Comparison of ENCODE assay signal across 26 mouse cellular contexts in the genomic region with DNA sequence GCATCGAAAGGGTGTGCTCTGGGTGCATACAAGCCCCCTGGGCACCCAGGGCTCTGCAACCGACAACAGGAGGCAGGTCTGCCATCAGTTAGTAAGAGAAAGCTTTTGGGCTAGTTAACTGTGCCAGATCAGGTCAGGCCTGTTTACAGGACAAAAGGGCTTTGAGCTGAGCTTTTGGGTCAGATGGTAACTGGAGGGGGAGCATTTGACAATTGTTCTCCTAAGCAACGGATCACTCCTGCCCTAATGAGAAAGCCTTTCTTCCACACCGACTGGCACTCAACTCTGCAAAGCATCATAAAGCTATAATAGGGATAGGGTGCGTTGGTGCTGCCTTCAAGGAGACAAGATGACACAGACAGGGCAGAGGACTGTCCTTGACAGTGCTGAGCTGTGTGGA.
DNase-seq lines count a peak whose midpoint lies in the region; ATAC-seq lines count a peak whose summit lies in the region.
"Had no signal": no experiment of that assay in that cellular context is flagged by ENCODE, and none has a peak within 500 bp of the region (broad histone marks: within the 10 kb centered on the region; RNA-seq: fewer than 3 reads in every experiment).

No protein-coding gene starts in this region.

- H3K9me3 ChIP-seq in embryonic facial prominence, embryonic 14.5 days (ENCODE audit: control insufficient read depth, low read length): no peaks in the 10 kb centered on the region
- no peaks in the 10 kb centered on the region for H3K9me3 ChIP-seq in embryonic facial prominence, embryonic 10.5 days
- H3K9me3 ChIP-seq in midbrain, embryonic 10.5 days (replicated peaks): no peaks in the 10 kb centered on the region
- H3K9me3 ChIP-seq in midbrain, embryonic 11.5 days (ENCODE audit: control insufficient read depth, low read length): no peaks in the 10 kb centered on the region
- H3K9me3 ChIP-seq in intestine, embryonic 15.5 days: no peaks in the 10 kb centered on the region
- H3K9me3 ChIP-seq: embryonic facial prominence, embryonic 12.5 days; heart, embryonic 12.5 days; heart, embryonic 15.5 days had no signal

- peak; percentile 12 for DNase-seq in embryonic facial prominence, embryonic 14.5 days (ENCODE audit: low spot score)
- DNase-seq in embryonic facial prominence, embryonic 10.5 days (ENCODE audit: low spot score): no peak
- no peak for DNase-seq in midbrain, embryonic 10.5 days (ENCODE audit: low spot score)
- DNase-seq in midbrain, embryonic 11.5 days (ENCODE audit: low spot score, missing footprints): no peak
- DNase-seq in adipocyte (ENCODE audit: low spot score): peak; percentile 38
- peak; percentile 59 for DNase-seq in retina, embryonic 14.5 days (ENCODE audit: low spot score)
- DNase-seq in ovary, postnatal 36 days (ENCODE audit: low spot score): no peak
- DNase-seq: adrenal gland, postnatal 10 days; adrenal gland, postnatal 36 days; cerebellum, adult 9-10 months; cerebellum, postnatal 14 days; forebrain, postnatal 0 days; gastrocnemius, adult 2 months; gastrocnemius, postnatal 25 days; heart, adult 18-20 months; heart, postnatal 10 days; heart, postnatal 36 days; kidney, adult 11 months had no signal

- no peaks in the 10 kb centered on the region for H3K4me1 ChIP-seq in embryonic facial prominence, embryonic 14.5 days (ENCODE audit: control insufficient read depth, insufficient read depth, low read length)
- peaks cover 25% of the 10 kb centered on the region for H3K4me1 ChIP-seq in embryonic facial prominence, embryonic 10.5 days
- peaks cover 25% of the 10 kb centered on the region for H3K4me1 ChIP-seq in midbrain, embryonic 10.5 days
- no peaks in the 10 kb centered on the region for H3K4me1 ChIP-seq in midbrain, embryonic 11.5 days (ENCODE audit: control insufficient read depth, insufficient read depth, low read length)
- H3K4me1 ChIP-seq in intestine, embryonic 15.5 days (replicated peaks): no peaks in the 10 kb centered on the region
- H3K4me1 ChIP-seq: embryonic facial prominence, embryonic 12.5 days; heart, embryonic 15.5 days; hindbrain, embryonic 15.5 days had no signal

- ATAC-seq in embryonic facial prominence, embryonic 14.5 days (ENCODE audit: low read depth): 0 out of 2 replicates have a peak, but pooled peaks have one; percentile 33
- ATAC-seq in midbrain, embryonic 11.5 days (ENCODE audit: low FRiP score): no peak
- ATAC-seq in intestine, embryonic 15.5 days: no peak
- ATAC-seq: forebrain, embryonic 14.5 days; forebrain, postnatal 0 days had no signal

- H3K27ac ChIP-seq in embryonic facial prominence, embryonic 14.5 days (replicated peaks; ENCODE audit: low read depth, low read length): no peak overlapping the region
- H3K27ac ChIP-seq in embryonic facial prominence, embryonic 10.5 days (replicated peaks): no peak overlapping the region; the same call in 1 of the 2 replicates
- 0 out of 2 replicates have a peak overlapping the region, but pooled peaks have one; percentile 1 for H3K27ac ChIP-seq in midbrain, embryonic 10.5 days (replicated peaks)
- H3K27ac ChIP-seq in midbrain, embryonic 11.5 days (ENCODE audit: low read depth, low read length): no peak overlapping the region
- H3K27ac ChIP-seq in intestine, embryonic 15.5 days: no peak overlapping the region
- H3K27ac ChIP-seq: gastrocnemius, adult 2 months; heart, embryonic 15.5 days; hindbrain, embryonic 15.5 days had no signal

- peaks cover 48% of the 10 kb centered on the region for H3K36me3 ChIP-seq in embryonic facial prominence, embryonic 14.5 days (ENCODE audit: control insufficient read depth, insufficient read depth, low read length)
- peaks cover 44% of the 10 kb centered on the region for H3K36me3 ChIP-seq in embryonic facial prominence, embryonic 10.5 days (replicated peaks)
- peaks cover 4% of the 10 kb centered on the region; the same call in 1 of the 2 replicates for H3K36me3 ChIP-seq in midbrain, embryonic 10.5 days
- 0 out of 2 replicates have a peak, but pooled peaks cover 2% of the 10 kb centered on the region for H3K36me3 ChIP-seq in midbrain, embryonic 11.5 days (ENCODE audit: control insufficient read depth, insufficient read depth, low read length)
- H3K36me3 ChIP-seq in intestine, embryonic 15.5 days: peaks cover 14% of the 10 kb centered on the region
- H3K36me3 ChIP-seq: G1E; hindbrain, embryonic 15.5 days had no signal

- H3K27me3 ChIP-seq in embryonic facial prominence, embryonic 14.5 days (replicated peaks; ENCODE audit: control insufficient read depth, insufficient read depth, low read length): no peaks in the 10 kb centered on the region
- H3K27me3 ChIP-seq in embryonic facial prominence, embryonic 10.5 days (replicated peaks; ENCODE audit: low read depth, poor library complexity, severe bottlenecking): no peaks in the 10 kb centered on the region
- no peaks in the 10 kb centered on the region for H3K27me3 ChIP-seq in midbrain, embryonic 10.5 days (ENCODE audit: low read depth, poor library complexity, severe bottlenecking)
- no peaks in the 10 kb centered on the region for H3K27me3 ChIP-seq in midbrain, embryonic 11.5 days (ENCODE audit: control insufficient read depth, insufficient read depth, low read length)
- no peaks in the 10 kb centered on the region for H3K27me3 ChIP-seq in intestine, embryonic 15.5 days (replicated peaks)
- H3K27me3 ChIP-seq: embryonic facial prominence, embryonic 12.5 days; heart, embryonic 12.5 days; heart, embryonic 15.5 days; hindbrain, embryonic 15.5 days had no signal

- no peak overlapping the region for H3K9ac ChIP-seq in embryonic facial prominence, embryonic 14.5 days (ENCODE audit: low read depth, low read length)
- no peak overlapping the region for H3K9ac ChIP-seq in midbrain, embryonic 11.5 days (ENCODE audit: low read length)
- no peak overlapping the region for H3K9ac ChIP-seq in intestine, embryonic 15.5 days
- H3K9ac ChIP-seq: embryonic facial prominence, embryonic 12.5 days; forebrain, postnatal 0 days; heart, embryonic 12.5 days; heart, embryonic 15.5 days; hindbrain, embryonic 15.5 days had no signal

- H3K4me3 ChIP-seq in embryonic facial prominence, embryonic 14.5 days (ENCODE audit: low read depth, low read length): no peak overlapping the region
- no peak overlapping the region for H3K4me3 ChIP-seq in embryonic facial prominence, embryonic 10.5 days
- no peak overlapping the region for H3K4me3 ChIP-seq in midbrain, embryonic 10.5 days
- H3K4me3 ChIP-seq in midbrain, embryonic 11.5 days (ENCODE audit: low read depth, low read length): no peak overlapping the region
- no peak overlapping the region for H3K4me3 ChIP-seq in intestine, embryonic 15.5 days (replicated peaks)
- H3K4me3 ChIP-seq: embryonic facial prominence, embryonic 12.5 days; erythroblast, embryonic 14.5 days; gastrocnemius, adult 2 months; heart, embryonic 12.5 days; heart, embryonic 15.5 days; hindbrain, embryonic 15.5 days had no signal

- H3K4me2 ChIP-seq in embryonic facial prominence, embryonic 14.5 days (ENCODE audit: low read depth, low read length): no peak overlapping the region
- no peak overlapping the region for H3K4me2 ChIP-seq in midbrain, embryonic 11.5 days
- no peak overlapping the region for H3K4me2 ChIP-seq in intestine, embryonic 15.5 days (replicated peaks)
- H3K4me2 ChIP-seq: embryonic facial prominence, embryonic 12.5 days; heart, embryonic 12.5 days; heart, embryonic 15.5 days; hindbrain, embryonic 15.5 days had no signal

- WGBS in embryonic facial prominence, embryonic 14.5 days: 43% methylated on average over 5 of the region's 5 CpGs
- WGBS in embryonic facial prominence, embryonic 10.5 days: 32% methylated on average over 5 of the region's 5 CpGs
- WGBS in midbrain, embryonic 10.5 days: 39% methylated on average over 5 of the region's 5 CpGs
- WGBS in midbrain, embryonic 11.5 days: 31% methylated on average over 5 of the region's 5 CpGs
- WGBS in intestine, embryonic 15.5 days: 64% methylated on average over 5 of the region's 5 CpGs

Comparison
In these comparisons a context has a peak if more than half of its experiments do, and no peak if none do; other contexts are left out.
1. DNase-seq: peak in embryonic facial prominence, embryonic 14.5 days (single experiment), adipocyte (single experiment) and retina, embryonic 14.5 days (single experiment); none in embryonic facial prominence, embryonic 10.5 days (single experiment), midbrain, embryonic 10.5 days (single experiment), midbrain, embryonic 11.5 days (single experiment) and ovary, postnatal 36 days (single experiment).